ENCODE assay signal across 22 mouse cellular contexts in the genomic region with DNA sequence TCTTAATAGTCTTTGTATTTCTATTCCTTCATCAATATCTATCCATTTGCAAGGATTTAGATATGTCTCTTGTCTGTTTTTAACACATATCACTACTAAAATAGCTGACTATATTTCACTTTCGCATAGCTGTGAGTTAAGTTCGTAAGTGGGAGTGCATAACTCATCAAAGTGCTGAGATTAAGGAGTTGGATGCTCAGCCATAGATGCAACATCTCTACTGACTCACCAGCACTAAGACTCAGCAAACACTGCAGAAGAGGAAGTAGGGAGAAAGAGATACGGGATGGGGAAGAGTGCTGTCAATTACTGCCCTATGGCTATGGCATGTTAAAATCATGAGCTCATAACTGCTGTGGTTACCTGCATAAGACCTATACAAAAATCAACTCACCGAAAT. TPM values are rescaled to one million over a fixed set of nuclear protein-coding genes. Genes with fewer than 3 reads are reported as not detected.
A peak's percentile ranks its signal among the peaks of the same experiment; 100 is the strongest.
DNase-seq lines count a peak whose midpoint lies in the region; ATAC-seq lines count a peak whose summit lies in the region.
"Had no signal": no experiment of that assay in that cellular context is flagged by ENCODE, and none has a peak within 500 bp of the region (broad histone marks: within the 10 kb centered on the region; RNA-seq: fewer than 3 reads in every experiment).

No protein-coding gene starts in this region.

- H3K27me3 ChIP-seq in forebrain, embryonic 13.5 days = no peaks in the 10 kb centered on the region
- no peaks in the 10 kb centered on the region for H3K27me3 ChIP-seq in forebrain, embryonic 11.5 days (ENCODE audit: control insufficient read depth, insufficient read depth, low read length)
- no peaks in the 10 kb centered on the region for H3K27me3 ChIP-seq in hindbrain, embryonic 16.5 days (replicated peaks; ENCODE audit: control insufficient read depth, insufficient read depth, low read length)
- no peaks in the 10 kb centered on the region for H3K27me3 ChIP-seq in hindbrain, embryonic 12.5 days
- H3K27me3 ChIP-seq: CH12.LX; embryonic facial prominence, embryonic 12.5 days; forebrain, embryonic 12.5 days; forebrain, embryonic 15.5 days had no signal

- 92% methylated on average over 4 of the region's 4 CpGs for WGBS in forebrain, embryonic 13.5 days
- 88% methylated on average over 4 of the region's 4 CpGs for WGBS in forebrain, embryonic 11.5 days
- WGBS in hindbrain, embryonic 16.5 days = 88% methylated on average over 4 of the region's 4 CpGs
- WGBS in hindbrain, embryonic 12.5 days = 90% methylated on average over 4 of the region's 4 CpGs

- 0 out of 2 replicates have a peak, but pooled peaks have one; percentile 15 for ATAC-seq in forebrain, embryonic 13.5 days
- ATAC-seq in forebrain, embryonic 11.5 days (replicated peaks; ENCODE audit: low FRiP score) = no peak
- ATAC-seq in hindbrain, embryonic 16.5 days = 0 out of 2 replicates have a peak, but pooled peaks have one; percentile 30
- no peak for ATAC-seq in hindbrain, embryonic 12.5 days (ENCODE audit: low FRiP score)
- ATAC-seq: CD4-positive, CD25-positive, alpha-beta regulatory T cell, adult 4 months had no signal

- H3K9ac ChIP-seq in forebrain, embryonic 13.5 days = no peak overlapping the region
- H3K9ac ChIP-seq in forebrain, embryonic 11.5 days (ENCODE audit: low read length) = no peak overlapping the region
- H3K9ac ChIP-seq in hindbrain, embryonic 16.5 days (ENCODE audit: low read depth, low read length) = no peak overlapping the region
- no peak overlapping the region for H3K9ac ChIP-seq in hindbrain, embryonic 12.5 days
- H3K9ac ChIP-seq: embryonic facial prominence, embryonic 12.5 days; forebrain, embryonic 12.5 days; forebrain, embryonic 15.5 days; forebrain, postnatal 0 days had no signal

- H3K9me3 ChIP-seq in forebrain, embryonic 13.5 days (replicated peaks) = no peaks in the 10 kb centered on the region
- no peaks in the 10 kb centered on the region for H3K9me3 ChIP-seq in forebrain, embryonic 11.5 days (ENCODE audit: control insufficient read depth, low read length)
- no peaks in the 10 kb centered on the region for H3K9me3 ChIP-seq in hindbrain, embryonic 16.5 days (ENCODE audit: control insufficient read depth, low read length)
- H3K9me3 ChIP-seq in hindbrain, embryonic 12.5 days (replicated peaks) = no peaks in the 10 kb centered on the region
- H3K9me3 ChIP-seq: embryonic facial prominence, embryonic 10.5 days; embryonic facial prominence, embryonic 12.5 days; forebrain, embryonic 12.5 days; forebrain, embryonic 15.5 days; G1E had no signal

- no peaks in the 10 kb centered on the region for H3K36me3 ChIP-seq in forebrain, embryonic 13.5 days (ENCODE audit: poor library complexity, severe bottlenecking)
- no peaks in the 10 kb centered on the region for H3K36me3 ChIP-seq in forebrain, embryonic 11.5 days (ENCODE audit: control insufficient read depth, insufficient read depth, low read length)
- no peaks in the 10 kb centered on the region for H3K36me3 ChIP-seq in hindbrain, embryonic 16.5 days (ENCODE audit: control insufficient read depth, insufficient read depth, low read length)
- no peaks in the 10 kb centered on the region for H3K36me3 ChIP-seq in hindbrain, embryonic 12.5 days
- H3K36me3 ChIP-seq: embryonic facial prominence, embryonic 10.5 days; embryonic facial prominence, embryonic 12.5 days; forebrain, embryonic 12.5 days; forebrain, embryonic 15.5 days; G1E had no signal

- H3K4me1 ChIP-seq in forebrain, embryonic 13.5 days = no peaks in the 10 kb centered on the region
- H3K4me1 ChIP-seq in forebrain, embryonic 11.5 days (replicated peaks; ENCODE audit: control insufficient read depth, insufficient read depth, low read length) = no peaks in the 10 kb centered on the region
- no peaks in the 10 kb centered on the region for H3K4me1 ChIP-seq in hindbrain, embryonic 16.5 days (ENCODE audit: control insufficient read depth, insufficient read depth, low read depth, low read length)
- H3K4me1 ChIP-seq in hindbrain, embryonic 12.5 days = no peaks in the 10 kb centered on the region
- H3K4me1 ChIP-seq: embryonic facial prominence, embryonic 10.5 days; embryonic facial prominence, embryonic 12.5 days; forebrain, embryonic 12.5 days had no signal

- no peak overlapping the region for H3K4me2 ChIP-seq in forebrain, embryonic 13.5 days
- H3K4me2 ChIP-seq in forebrain, embryonic 11.5 days (ENCODE audit: low read depth, low read length, severe bottlenecking) = no peak overlapping the region
- no peak overlapping the region for H3K4me2 ChIP-seq in hindbrain, embryonic 16.5 days (ENCODE audit: low read length)
- H3K4me2 ChIP-seq in hindbrain, embryonic 12.5 days (replicated peaks) = no peak overlapping the region
- H3K4me2 ChIP-seq: embryonic facial prominence, embryonic 12.5 days; forebrain, embryonic 12.5 days; forebrain, embryonic 15.5 days had no signal

- no peak overlapping the region for H3K27ac ChIP-seq in forebrain, embryonic 13.5 days
- H3K27ac ChIP-seq in forebrain, embryonic 11.5 days (ENCODE audit: low read depth, low read length) = no peak overlapping the region
- H3K27ac ChIP-seq in hindbrain, embryonic 16.5 days (ENCODE audit: low read depth, low read length) = no peak overlapping the region
- H3K27ac ChIP-seq in hindbrain, embryonic 12.5 days = no peak overlapping the region
- H3K27ac ChIP-seq: embryonic facial prominence, embryonic 10.5 days; embryonic facial prominence, embryonic 12.5 days; forebrain, embryonic 12.5 days had no signal

- no peak overlapping the region for H3K4me3 ChIP-seq in forebrain, embryonic 13.5 days
- no peak overlapping the region for H3K4me3 ChIP-seq in forebrain, embryonic 11.5 days (ENCODE audit: low read depth, low read length)
- H3K4me3 ChIP-seq in hindbrain, embryonic 16.5 days (ENCODE audit: low read length) = no peak overlapping the region
- no peak overlapping the region for H3K4me3 ChIP-seq in hindbrain, embryonic 12.5 days
- H3K4me3 ChIP-seq: embryonic facial prominence, embryonic 10.5 days; embryonic facial prominence, embryonic 12.5 days; forebrain, embryonic 12.5 days; forebrain, embryonic 15.5 days had no signal

- DNase-seq in forebrain, embryonic 11.5 days (ENCODE audit: low spot score) = no peak
- no peak for DNase-seq in urinary bladder, postnatal 10 days (ENCODE audit: low spot score)
- DNase-seq: adrenal gland, adult 2 months; adrenal gland, postnatal 10 days; adrenal gland, postnatal 25 days; B cell, adult 2 months; cerebellum, adult 11-12 months; cerebellum, adult 2 months; cerebellum, adult 9-10 months; cerebellum, postnatal 10 days; cerebellum, postnatal 25 days; forebrain, postnatal 0 days had no signal

RNA-seq across cellular contexts. Expression of gene Gria2, which starts 29.4 kb away (rescaled TPM):
- polyA plus RNA-seq in forebrain, embryonic 13.5 days (2015; fragmentation: Nextera tagmentation; extraction: Ambion mirVana) = 94.4 and 98.4 TPM in 2 replicates
- 14.6 and 14.7 TPM in 2 replicates for polyA plus RNA-seq in forebrain, embryonic 11.5 days (2014; fragmentation: Nextera tagmentation; extraction: Ambion mirVana)
- 186 and 187 TPM in 2 replicates for polyA plus RNA-seq in hindbrain, embryonic 16.5 days (2015; fragmentation: Nextera tagmentation; extraction: Ambion mirVana)
- 55.7 and 62.4 TPM in 2 replicates for polyA plus RNA-seq in hindbrain, embryonic 12.5 days (2016; fragmentation: Nextera tagmentation; extraction: Ambion mirVana)
- polyA plus RNA-seq: CD4-positive, CD25-positive, alpha-beta regulatory T cell, adult 4 months; G1E had no signal

Comparison
In these comparisons a context has a peak if more than half of its experiments do, and no peak if none do; other contexts are left out.
1. ATAC-seq: peak in forebrain, embryonic 13.5 days (single experiment) and hindbrain, embryonic 16.5 days (single experiment); none in forebrain, embryonic 11.5 days (single experiment) and hindbrain, embryonic 12.5 days (single experiment).